Comparison of ENCODE assay signal across 7 mouse cellular contexts in the genomic region with DNA sequence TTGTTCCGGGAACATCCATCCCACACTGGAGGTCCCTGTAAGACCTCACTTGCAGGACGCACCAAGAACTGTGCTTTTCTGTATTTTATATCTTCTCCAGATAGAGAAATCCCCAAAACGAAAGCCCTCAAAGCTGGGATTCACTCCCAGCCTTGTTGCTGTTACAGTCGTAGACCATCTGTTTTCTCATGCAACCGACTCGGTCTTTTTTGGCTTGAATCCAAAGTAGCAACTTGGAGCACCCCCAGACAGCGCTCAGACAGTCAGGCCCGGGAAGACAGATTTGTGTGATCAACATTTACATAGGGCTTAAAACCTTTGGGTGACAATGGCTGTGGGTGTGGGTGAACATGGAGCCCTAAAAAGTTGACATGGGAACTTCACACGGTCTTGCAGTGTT. TPM values are rescaled to one million over a fixed set of nuclear protein-coding genes. Genes with fewer than 3 reads are reported as not detected.
A peak's percentile ranks its signal among the peaks of the same experiment; 100 is the strongest.
DNase-seq lines count a peak whose midpoint lies in the region; ATAC-seq and TF ChIP-seq lines count a peak whose summit lies in the region.

No protein-coding gene starts in this region.

- no peak overlapping the region for H3K4me2 ChIP-seq in midbrain, embryonic 16.5 days (ENCODE audit: low read length)
- H3K4me2 ChIP-seq in hindbrain, embryonic 14.5 days (replicated peaks), result no peak overlapping the region
- peak overlapping the region; percentile 57; the same call in 1 of the 2 replicates for H3K4me2 ChIP-seq in stomach, postnatal 0 days (replicated peaks; ENCODE audit: low read depth)

- intact Hi-C loops in left cerebral cortex, postnatal 36 days (cut with DNase I), result loop anchor here (5.0 kb wide), 2 partner anchors 50 to 355 kb away; no protein-coding TSS in a partner anchor

- H3K27ac ChIP-seq in midbrain, embryonic 16.5 days (ENCODE audit: low read length), result no peak overlapping the region
- H3K27ac ChIP-seq in midbrain, embryonic 10.5 days (replicated peaks), result no peak overlapping the region
- peak overlapping the region; percentile 79 for H3K27ac ChIP-seq in embryonic fibroblast, embryonic 13.5 days (ENCODE audit: insufficient read depth, low read length)
- no peak overlapping the region for H3K27ac ChIP-seq in hindbrain, embryonic 14.5 days
- H3K27ac ChIP-seq in stomach, postnatal 0 days (replicated peaks), result peak overlapping the region; percentile 96

- H3K4me1 ChIP-seq in midbrain, embryonic 16.5 days (ENCODE audit: control insufficient read depth, insufficient read depth, low read length), result no peaks in the 10 kb centered on the region
- peaks cover 24% of the 10 kb centered on the region for H3K4me1 ChIP-seq in midbrain, embryonic 10.5 days
- H3K4me1 ChIP-seq in embryonic fibroblast, embryonic 13.5 days (ENCODE audit: control insufficient read depth, insufficient read depth, low read length), result peaks cover 8% of the 10 kb centered on the region
- H3K4me1 ChIP-seq in hindbrain, embryonic 14.5 days (replicated peaks; ENCODE audit: control insufficient read depth, insufficient read depth, low read length), result no peaks in the 10 kb centered on the region
- 0 out of 2 replicates have a peak, but pooled peaks cover 5% of the 10 kb centered on the region for H3K4me1 ChIP-seq in stomach, postnatal 0 days (replicated peaks; ENCODE audit: control insufficient read depth, insufficient read depth)

- H3K9me3 ChIP-seq in midbrain, embryonic 16.5 days (replicated peaks; ENCODE audit: control insufficient read depth, low read length, poor library complexity, severe bottlenecking), result no peaks in the 10 kb centered on the region
- no peaks in the 10 kb centered on the region for H3K9me3 ChIP-seq in midbrain, embryonic 10.5 days (replicated peaks)
- H3K9me3 ChIP-seq in hindbrain, embryonic 14.5 days (ENCODE audit: control insufficient read depth, low read length), result no peaks in the 10 kb centered on the region
- H3K9me3 ChIP-seq in stomach, postnatal 0 days (ENCODE audit: control insufficient read depth, low read length), result no peaks in the 10 kb centered on the region

- TF ChIP-seq POLR2A in embryonic fibroblast, embryonic 13.5 days (IDR thresholded peaks at IDR 0.05; ENCODE audit: low read depth, low read length), result no peak

- WGBS in midbrain, embryonic 16.5 days, result 60% methylated on average over 9 of the region's 9 CpGs
- WGBS in midbrain, embryonic 10.5 days, result 92% methylated on average over 9 of the region's 9 CpGs
- WGBS in hindbrain, embryonic 14.5 days, result 52% methylated on average over 9 of the region's 9 CpGs
- WGBS in stomach, postnatal 0 days, result 15% methylated on average over 9 of the region's 9 CpGs

- H3K27me3 ChIP-seq in midbrain, embryonic 16.5 days (ENCODE audit: control insufficient read depth, insufficient read depth, low read depth, low read length), result no peaks in the 10 kb centered on the region
- H3K27me3 ChIP-seq in midbrain, embryonic 10.5 days (ENCODE audit: low read depth, poor library complexity, severe bottlenecking), result no peaks in the 10 kb centered on the region
- no peaks in the 10 kb centered on the region for H3K27me3 ChIP-seq in hindbrain, embryonic 14.5 days (ENCODE audit: control insufficient read depth, insufficient read depth, low read length)
- H3K27me3 ChIP-seq in stomach, postnatal 0 days (ENCODE audit: control insufficient read depth, insufficient read depth, low read length), result no peaks in the 10 kb centered on the region

- TF ChIP-seq EP300 in stomach, postnatal 0 days (optimal IDR thresholded peaks at IDR 0.05), result no peak

- 0 out of 2 replicates have a peak, but pooled peaks have one; percentile 15 for ATAC-seq in midbrain, embryonic 16.5 days
- ATAC-seq in hindbrain, embryonic 14.5 days (ENCODE audit: low FRiP score), result peak; percentile 68; the same call in 1 of the 2 replicates
- 0 out of 2 replicates have a peak, but pooled peaks have one; percentile 5 for ATAC-seq in stomach, postnatal 0 days (ENCODE audit: low FRiP score, low TSS enrichment)

- H3K4me3 ChIP-seq in midbrain, embryonic 16.5 days (ENCODE audit: low read depth, low read length), result no peak overlapping the region
- no peak overlapping the region for H3K4me3 ChIP-seq in midbrain, embryonic 10.5 days
- no peak overlapping the region for H3K4me3 ChIP-seq in embryonic fibroblast, embryonic 13.5 days (ENCODE audit: insufficient read depth, low read length)
- H3K4me3 ChIP-seq in hindbrain, embryonic 14.5 days (replicated peaks; ENCODE audit: low read length), result no peak overlapping the region
- 0 out of 2 replicates have a peak overlapping the region, but pooled peaks have one; percentile 21 for H3K4me3 ChIP-seq in stomach, postnatal 0 days (ENCODE audit: low read depth, low read length)

- no peaks in the 10 kb centered on the region for H3K36me3 ChIP-seq in midbrain, embryonic 16.5 days (ENCODE audit: control insufficient read depth, insufficient read depth, low read length)
- H3K36me3 ChIP-seq in midbrain, embryonic 10.5 days, result no peaks in the 10 kb centered on the region
- H3K36me3 ChIP-seq in hindbrain, embryonic 14.5 days (replicated peaks; ENCODE audit: control insufficient read depth, insufficient read depth), result no peaks in the 10 kb centered on the region
- H3K36me3 ChIP-seq in stomach, postnatal 0 days (ENCODE audit: control insufficient read depth, insufficient read depth, low read length), result no peaks in the 10 kb centered on the region

- no peak for TF ChIP-seq CTCF in embryonic fibroblast, embryonic 13.5 days (IDR thresholded peaks at IDR 0.05; ENCODE audit: borderline replicate concordance, insufficient read depth, low read length)
- no peak for TF ChIP-seq CTCF in stomach, postnatal 0 days (IDR thresholded peaks at IDR 0.05; ENCODE audit: low read depth)

- no peak for DNase-seq in midbrain, embryonic 10.5 days (ENCODE audit: low spot score)
- peak; percentile 47 for DNase-seq in hindbrain, embryonic 14.5 days (ENCODE audit: low spot score)
- DNase-seq in left cerebral cortex, postnatal 36 days (ENCODE audit: low spot score in 2 of 2), result peak; percentile 23 to 53
- DNase-seq in stomach, postnatal 0 days (ENCODE audit: low spot score), result peak; percentile 41
- DNase-seq in embryo, embryonic 10 days (ENCODE audit: low spot score), result no peak

- no peak overlapping the region for H3K9ac ChIP-seq in midbrain, embryonic 16.5 days (ENCODE audit: low read depth, low read length)
- H3K9ac ChIP-seq in hindbrain, embryonic 14.5 days, result no peak overlapping the region
- 0 out of 2 replicates have a peak overlapping the region, but pooled peaks have one; percentile 59 for H3K9ac ChIP-seq in stomach, postnatal 0 days (ENCODE audit: low read length)

RNA-seq across cellular contexts. Expression of a gene that starts 59.1 kb away (rescaled TPM):
- polyA plus RNA-seq in midbrain, embryonic 16.5 days (2015; fragmentation: Nextera tagmentation; extraction: Ambion mirVana), result 19.1 and 25.1 TPM in 2 replicates
- polyA plus RNA-seq in midbrain, embryonic 10.5 days (2016; fragmentation: Nextera tagmentation; extraction: Ambion mirVana), result 61.9 and 63.1 TPM in 2 replicates
- polyA plus RNA-seq in embryonic fibroblast, embryonic 13.5 days (2011; ENCODE audit: insufficient read length, low read depth, missing spikeins), result 105 and 107 TPM in 2 replicates
- polyA plus RNA-seq in hindbrain, embryonic 14.5 days (2014; fragmentation: Nextera tagmentation; extraction: Ambion mirVana), result 24.3 and 25.8 TPM in 2 replicates
- 10 to 100 TPM; 25.7 to 31.5 TPM for total RNA-seq in left cerebral cortex, postnatal 36 days (2021)
- polyA plus RNA-seq in stomach, postnatal 0 days (2015; fragmentation: Nextera tagmentation; extraction: Ambion mirVana), result 97.5 and 101 TPM in 2 replicates

Comparison
In these comparisons a context has a peak if more than half of its experiments do, and no peak if none do; other contexts are left out.
1. ATAC-seq: peak in every context shown above with its lines; median percentile 68 in hindbrain, embryonic 14.5 days; 15 in midbrain, embryonic 16.5 days; 5 in stomach, postnatal 0 days.
2. H3K27ac ChIP-seq: peak in embryonic fibroblast, embryonic 13.5 days (single experiment) and stomach, postnatal 0 days (single experiment); none in midbrain, embryonic 16.5 days (single experiment), midbrain, embryonic 10.5 days (single experiment) and hindbrain, embryonic 14.5 days (single experiment).
3. DNase-seq: peak in hindbrain, embryonic 14.5 days (single experiment), left cerebral cortex, postnatal 36 days (2 of 2) and stomach, postnatal 0 days (single experiment); none in midbrain, embryonic 10.5 days (single experiment) and embryo, embryonic 10 days (single experiment).